Mouse (Mus musculus) thymus, adult 18-20 months (tissue): ENCODE measurements around the gene Caprin1.

Experiments used
- DNase-seq, 2 experiments: peaks; one replicate each; pipeline ENCODE4 v3.0.0; 2022; ENCODE audit warnings: mixed read lengths in 2 of 2

Gene Caprin1

DNA sequence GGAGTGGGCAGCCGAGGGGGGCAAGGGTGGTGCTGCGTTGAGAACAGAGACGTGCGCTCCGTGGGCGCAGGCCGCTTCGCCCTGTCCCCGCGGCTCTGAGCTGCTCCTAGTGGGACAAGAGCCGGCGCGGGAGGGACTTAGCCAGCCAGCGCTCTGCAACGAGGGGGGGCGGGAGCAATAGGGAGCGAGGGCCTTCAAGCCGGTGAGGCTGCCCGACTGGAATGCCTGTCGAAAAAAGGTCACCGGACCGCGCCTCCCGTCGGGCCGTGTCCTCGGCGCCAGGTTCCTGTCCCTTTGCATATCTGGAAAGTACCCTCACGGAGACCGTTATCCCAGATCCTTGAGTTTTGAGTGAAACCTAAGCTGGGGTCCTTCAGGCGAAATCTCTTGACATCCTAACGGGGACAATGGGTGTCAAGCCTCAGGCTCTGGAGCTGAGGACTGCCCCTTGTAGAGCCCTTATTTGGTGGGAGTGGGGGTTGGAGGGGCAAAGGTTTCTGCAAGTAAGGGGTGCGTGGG, at the start of gene Caprin1:
Caprin1 (minus strand) TSS at position 159 of the 519 bp plus-strand sequence.
- DNase-seq = peak; percentile 85 to 88

- no peak for DNase-seq
Observed at GRCm38 (mm10) chr2:103846875-103847274, 49.4 kb upstream of the Caprin1 start.

GRCm38 (mm10) chr2:103846271-103846670, 48.8 kb upstream of the Caprin1 start:
- DNase-seq = no peak

DNA sequence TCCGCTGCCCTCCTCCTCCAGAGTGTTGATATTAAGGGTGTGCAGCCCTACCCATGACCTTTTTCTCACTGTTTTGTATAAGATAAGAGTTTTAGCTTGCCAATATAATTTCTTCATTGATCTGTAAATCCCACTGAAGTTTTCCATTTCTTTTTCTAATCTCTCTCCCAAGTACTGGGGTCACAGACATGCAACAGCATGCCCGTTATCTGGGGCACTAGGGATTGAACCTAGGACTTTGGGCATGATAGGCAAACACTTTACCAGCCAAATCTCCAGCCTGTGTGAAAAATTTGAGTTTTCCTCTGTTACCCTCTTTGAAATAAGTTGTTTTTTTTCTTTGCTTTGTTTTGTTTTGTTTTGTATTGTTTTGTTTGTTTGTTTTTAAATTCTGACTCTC, 46.6 kb upstream of the Caprin1 start:
- no peak for DNase-seq

DNA sequence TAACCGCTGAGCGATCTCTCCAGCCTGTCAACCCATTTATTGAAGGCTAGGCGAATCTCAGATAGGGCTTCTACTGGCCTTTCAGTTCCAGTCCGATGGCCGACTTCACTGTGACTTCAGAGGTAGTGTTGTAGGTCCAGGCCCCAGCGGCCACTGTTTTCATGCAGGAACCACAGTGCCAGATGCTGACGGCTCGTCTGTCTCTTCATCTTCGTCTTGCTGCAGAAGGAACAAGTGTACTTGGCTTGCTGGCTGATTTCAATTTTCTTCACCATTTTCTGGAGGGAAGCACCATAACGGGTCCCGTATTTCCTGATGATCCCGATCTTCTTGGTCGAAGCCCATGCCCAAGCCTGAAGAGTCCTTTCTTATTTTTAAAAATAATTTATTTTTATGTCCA, 45.9 kb upstream of the Caprin1 start:
- DNase-seq = no peak

GRCm38 (mm10) chr2:103842299-103842698, 44.9 kb upstream of the Caprin1 start:
- no peak for DNase-seq

GRCm38 (mm10) chr2:103838483-103838882, 41.0 kb upstream of the Caprin1 start:
- DNase-seq = no peak

DNA sequence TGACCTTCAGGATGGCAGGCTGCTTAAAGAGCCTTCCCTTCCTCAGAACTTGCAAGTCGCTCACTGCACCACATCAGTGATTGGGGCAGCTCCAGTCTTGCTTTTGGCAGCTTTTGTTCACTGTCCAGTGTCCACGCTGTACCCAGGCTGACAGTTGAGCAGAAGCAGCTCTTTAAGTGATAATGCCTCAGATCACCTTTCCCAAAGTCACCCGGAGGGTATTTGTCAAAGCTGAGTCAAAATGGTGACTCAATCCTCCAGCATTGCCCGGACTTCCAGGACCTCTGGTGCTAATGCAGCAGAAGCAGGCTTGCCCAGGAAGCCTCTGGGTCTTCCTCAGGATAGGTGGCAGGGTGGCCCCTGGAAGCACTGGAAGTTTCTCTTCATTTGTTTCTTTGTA, 39.7 kb upstream of the Caprin1 start:
- no peak for DNase-seq

DNA sequence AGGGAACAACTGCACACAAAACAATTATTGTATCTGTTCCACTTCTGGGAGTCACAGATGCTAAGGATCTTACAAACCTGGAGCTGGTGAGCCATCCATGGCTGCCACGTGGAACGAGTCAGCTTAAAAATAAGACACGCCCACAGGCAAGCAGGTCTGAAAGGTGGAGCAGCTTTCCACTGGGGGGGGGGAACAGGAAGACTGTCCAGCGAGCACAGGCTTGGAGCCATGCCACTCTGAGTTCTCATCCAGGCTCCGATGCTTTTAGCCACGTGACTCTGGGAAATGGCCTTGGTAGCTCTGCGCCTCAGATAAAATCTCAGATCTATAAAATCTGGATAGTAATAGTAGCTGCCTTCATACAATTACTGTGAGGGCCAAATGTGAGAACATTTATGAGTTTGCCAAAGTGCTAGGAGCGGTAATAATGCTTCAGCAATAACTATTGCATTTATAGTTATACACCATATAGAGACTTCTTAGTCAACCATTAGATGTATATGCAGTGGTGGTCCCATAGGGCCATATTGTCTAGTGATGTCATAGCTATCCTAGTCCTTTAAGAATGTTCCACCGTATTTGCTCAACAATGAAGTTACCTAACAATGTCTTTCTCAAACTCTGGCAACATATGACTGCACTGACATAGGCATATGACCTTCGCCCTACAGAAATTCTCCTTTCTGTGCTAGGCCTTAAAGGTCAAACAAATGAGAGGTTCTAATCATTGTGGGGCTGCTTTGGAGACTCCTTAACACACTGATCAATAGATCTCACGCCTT, 38.4 kb upstream of the Caprin1 start:
- no peak for DNase-seq

GRCm38 (mm10) chr2:103833816-103834445, 36.5 kb upstream of the Caprin1 start:
- DNase-seq = no peak

DNA sequence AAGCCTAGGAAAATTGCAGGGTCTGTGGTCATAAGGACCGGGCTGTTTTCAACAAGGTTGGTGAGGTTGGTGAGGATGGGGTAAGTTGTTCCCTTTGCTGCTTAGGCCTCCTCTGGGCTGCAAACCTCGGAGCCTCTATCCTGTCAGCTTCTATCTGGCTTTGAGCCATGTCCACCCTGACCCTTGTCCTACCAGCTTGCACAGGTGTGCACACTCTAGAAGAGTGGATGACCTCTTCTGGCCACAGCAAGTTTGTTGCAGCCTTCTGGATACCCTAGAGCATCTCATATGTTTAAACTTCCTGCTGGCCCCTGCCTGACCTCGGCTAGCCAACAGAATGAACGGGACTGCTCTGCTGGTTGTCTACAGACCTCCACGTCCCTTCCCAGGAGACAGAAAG, 35.5 kb upstream of the Caprin1 start:
- no peak for DNase-seq

- DNase-seq = no peak
Observed at GRCm38 (mm10) chr2:103828900-103829299, 31.5 kb upstream of the Caprin1 start.

GRCm38 (mm10) chr2:103824916-103825315, 27.5 kb upstream of the Caprin1 start:
- DNase-seq = no peak

DNA sequence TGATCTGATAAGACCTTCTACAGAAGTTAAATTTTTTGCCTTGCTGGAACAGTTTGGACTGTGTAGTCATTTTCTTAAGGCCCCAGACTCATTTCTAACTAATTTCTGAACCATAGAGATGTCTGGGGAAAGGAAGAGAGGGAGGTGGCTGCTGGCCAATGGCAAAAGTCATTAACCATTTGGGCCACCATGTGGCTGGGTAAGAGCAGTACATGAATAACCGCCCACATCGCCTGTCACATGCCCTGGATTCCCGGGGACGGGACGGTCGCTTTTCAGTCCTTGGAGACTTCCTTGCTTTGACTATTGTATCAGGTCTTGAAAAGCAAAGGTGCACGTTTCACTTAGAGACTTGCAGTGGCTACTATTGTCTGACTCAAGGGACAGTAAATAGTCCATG, 25.1 kb upstream of the Caprin1 start:
- DNase-seq = no peak

DNA sequence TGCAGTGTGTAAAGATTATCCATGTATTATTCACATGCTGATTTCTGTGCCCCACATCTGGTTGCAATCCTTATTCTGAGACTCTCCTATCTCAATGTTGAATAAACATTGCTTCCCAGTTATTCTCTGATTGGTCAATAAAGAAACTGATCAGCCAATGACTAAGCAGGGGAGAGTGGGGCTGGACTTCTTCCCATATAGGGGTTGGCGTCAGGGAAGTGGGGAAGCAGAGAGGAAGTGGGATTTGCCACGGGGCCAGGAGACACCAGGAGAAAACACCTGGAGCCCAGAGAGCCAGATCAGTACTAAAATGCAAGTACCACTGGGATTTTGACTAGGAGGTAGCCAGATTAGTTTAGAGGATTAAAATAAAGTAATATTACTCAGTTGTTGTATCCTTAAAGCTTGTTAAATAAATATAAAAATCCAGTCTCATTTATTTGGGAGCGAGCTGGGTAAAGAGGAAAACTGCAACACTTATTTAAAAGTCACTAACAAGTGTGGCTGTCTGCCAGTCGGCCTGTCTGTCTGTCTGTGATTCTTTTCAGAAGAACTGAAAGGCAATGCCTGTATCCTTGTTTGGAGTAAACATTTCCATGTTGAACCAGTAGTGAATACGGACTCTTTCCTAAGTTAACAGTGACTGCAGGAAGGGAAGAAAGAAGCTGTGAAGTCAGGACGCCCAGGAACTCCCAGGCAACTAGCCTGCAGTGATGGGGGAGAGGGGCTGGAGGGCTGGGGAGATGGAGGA, 19.9 kb upstream of the Caprin1 start:
- DNase-seq = no peak

DNA sequence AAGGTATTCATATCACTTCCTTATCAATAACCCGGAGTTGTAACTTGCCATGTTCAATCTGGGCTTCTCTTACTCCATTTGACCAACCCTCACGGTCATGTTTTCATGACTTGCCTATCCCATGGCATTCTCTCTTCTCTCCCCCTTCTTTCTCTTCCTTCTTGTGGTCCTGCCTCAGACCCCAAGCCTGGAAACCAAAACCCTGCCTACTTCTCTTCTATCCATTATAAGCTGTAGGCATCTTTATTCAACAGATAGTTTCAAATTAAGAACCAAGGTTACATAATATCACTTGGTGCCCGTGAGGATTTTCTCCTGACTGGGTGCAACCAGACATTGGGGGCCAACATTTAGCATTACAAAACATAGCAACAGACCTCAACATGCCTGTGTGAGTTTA, 18.5 kb upstream of the Caprin1 start:
- DNase-seq = no peak

GRCm38 (mm10) chr2:103811465-103812191, 14.2 kb upstream of the Caprin1 start:
- no peak for DNase-seq

- no peak for DNase-seq
Observed at GRCm38 (mm10) chr2:103810412-103810811, 13.0 kb upstream of the Caprin1 start.

DNA sequence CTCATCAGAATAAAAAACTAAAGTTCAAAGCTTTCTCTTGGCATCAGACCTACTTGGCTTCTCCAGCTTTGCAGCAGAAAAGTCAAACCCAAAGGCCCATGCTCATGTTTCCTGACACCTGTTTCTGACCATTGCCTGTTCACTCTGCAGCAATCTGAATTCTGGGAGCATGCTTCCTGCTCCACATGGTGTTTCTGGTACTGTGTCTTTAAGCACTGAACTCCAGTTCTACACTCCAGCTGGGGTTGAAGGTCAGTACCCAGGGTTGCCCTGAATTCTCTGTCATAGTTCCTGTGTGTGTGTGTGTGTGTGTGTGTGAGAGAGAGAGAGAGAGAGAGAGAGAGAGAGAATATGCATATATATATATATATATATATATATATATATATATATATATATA, 11.0 kb upstream of the Caprin1 start:
- no peak for DNase-seq

DNA sequence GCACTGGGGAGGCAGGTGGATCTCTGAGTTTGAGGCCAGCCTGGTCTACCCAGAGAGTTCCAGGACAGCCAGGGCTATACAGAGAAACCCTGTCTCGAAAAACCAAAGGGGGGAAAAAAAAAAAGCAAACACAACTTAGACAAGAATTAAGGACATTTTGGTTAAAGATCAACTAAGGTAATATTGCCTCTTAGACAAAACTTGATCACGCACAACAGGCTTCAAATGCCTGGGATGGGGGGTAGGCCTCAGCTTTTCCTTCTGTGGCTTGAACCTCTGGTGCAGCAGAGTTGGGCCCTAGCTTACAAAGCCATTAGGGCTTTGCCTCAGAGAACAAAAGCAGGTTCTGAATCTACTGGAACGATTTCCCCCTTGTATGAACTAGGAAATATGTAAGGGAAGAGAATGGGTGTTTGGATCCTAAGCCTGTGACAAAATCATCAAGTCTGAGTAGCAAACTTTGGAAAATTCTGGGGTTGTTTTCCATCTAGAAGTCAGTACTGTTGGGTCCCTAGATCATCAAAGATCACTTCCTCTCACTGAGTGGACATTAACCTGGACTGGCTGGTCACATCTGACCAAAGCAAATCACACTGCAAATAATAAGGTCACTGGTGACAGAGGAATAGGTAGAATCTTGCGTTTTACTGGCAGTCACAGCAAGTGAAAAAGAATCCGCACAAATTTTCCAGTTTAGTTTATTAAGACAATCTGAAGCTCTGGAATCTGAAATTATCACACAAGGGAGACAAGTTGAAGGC, 6.5 kb upstream of the Caprin1 start:
- no peak for DNase-seq

DNA sequence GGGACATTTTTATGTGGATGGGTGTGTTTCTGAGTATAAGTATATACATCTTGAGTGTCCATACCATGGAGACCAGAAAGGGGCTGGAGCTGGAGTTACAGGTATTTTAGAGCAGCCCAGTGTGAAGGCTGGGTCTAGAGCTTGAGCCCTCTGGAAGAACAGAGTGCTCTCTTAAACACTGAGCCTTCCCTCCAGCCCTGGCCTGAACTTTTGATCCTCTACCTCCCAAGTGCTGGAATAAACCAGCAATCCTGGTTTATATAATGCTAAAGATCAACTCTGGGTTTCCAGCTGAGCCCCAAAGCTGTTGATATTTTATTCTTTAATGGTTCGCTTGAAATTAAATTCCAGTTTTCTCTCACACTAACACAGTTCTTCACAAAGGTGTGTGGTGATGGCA, 5.0 kb upstream of the Caprin1 start:
- DNase-seq = no peak

- peak; percentile 75 to 79 for DNase-seq
Observed at GRCm38 (mm10) chr2:103796861-103797466, 485 bp downstream of the Caprin1 start.
